Mouse (Mus musculus) hindbrain, embryonic 12.5 days (tissue): Measurements from ENCODE around the gene Ispd. TPM values are rescaled to one million over a fixed set of nuclear protein-coding genes. Genes with fewer than 3 reads are reported as not detected.

Experiments used
- ATAC-seq: fragments of 200-750 bp; cut with Nextera tagmentation; 2 replicates; pipeline ENCODE4 v1.8.0; 2017; ENCODE audit warnings: moderate TSS enrichment; ENCODE audit not compliant: low FRiP score
- H3K27ac ChIP-seq: fragments of 300-500 bp; sonication (generic); 2 replicates; pipeline ENCODE4 v1.5.1; 2016; ENCODE audit warnings: mild to moderate bottlenecking
- H3K27me3 ChIP-seq: fragments of 300-500 bp; sonication (generic); 2 replicates; pipeline ENCODE4 v1.6.1; 2016; ENCODE audit warnings: mild to moderate bottlenecking
- H3K36me3 ChIP-seq: fragments of 300-500 bp; sonication (generic); 2 replicates; pipeline ENCODE4 v1.6.1; 2016; ENCODE audit warnings: mild to moderate bottlenecking
- H3K4me1 ChIP-seq: fragments of 300-500 bp; sonication (generic); 2 replicates; pipeline ENCODE4 v1.6.1; 2016
- H3K4me2 ChIP-seq: fragments of 300-500 bp; sonication (generic); replicated peaks from 2 replicates; pipeline ENCODE4 v1.6.1; 2016; ENCODE audit warnings: mild to moderate bottlenecking
- H3K4me3 ChIP-seq: fragments of 300-500 bp; sonication (generic); 2 replicates; pipeline ENCODE4 v1.5.1; 2016; ENCODE audit warnings: mild to moderate bottlenecking
- H3K9ac ChIP-seq: fragments of 300-500 bp; sonication (generic); 2 replicates; pipeline ENCODE4 v1.6.1; 2016; ENCODE audit warnings: mild to moderate bottlenecking, moderate library complexity
- H3K9me3 ChIP-seq: fragments of 300-500 bp; sonication (generic); replicated peaks from 2 replicates; pipeline ENCODE4 v1.6.1; 2016; ENCODE audit warnings: mild to moderate bottlenecking
- WGBS: fragments of 180-500 bp; shearing (Covaris S2); methylation state at CpG from one replicate; pipeline ENCODE4 v1.1.7; 2016; 5-methylcytosine and 5-hydroxymethylcytosine counted together
- polyA plus RNA-seq: library from polyadenylated mRNA; unstranded; fragments of >200 nt; fragmentation: Nextera tagmentation; extraction: Ambion mirVana; gene quantifications from 2 replicates; pipeline ENCODE4 v1.2.1, GENCODE M21; 2016

The Ispd gene
- polyA plus RNA-seq, 1 experiment from 2014 or later: 12.4 TPM

- H3K9ac ChIP-seq: no peak overlapping the region
- H3K4me2 ChIP-seq: no peak overlapping the region
- no peak overlapping the region for H3K4me3 ChIP-seq
- no peaks in the 10 kb centered on the region for H3K36me3 ChIP-seq
- WGBS: 84% methylated on average over 3 of the region's 3 CpGs
- H3K4me1 ChIP-seq: peaks cover 5% of the 10 kb centered on the region; the same call in 1 of the 2 replicates
- ATAC-seq: no peak
- no peaks in the 10 kb centered on the region for H3K27me3 ChIP-seq
- no peaks in the 10 kb centered on the region for H3K9me3 ChIP-seq
- no peak overlapping the region for H3K27ac ChIP-seq
These were observed 344.0 kb downstream of the Ispd start for GRCm38 (mm10) chr12:36725250-36725649.

- Histone ChIP-seq H3K4me2 (no peak overlapping the region), H3K4me3 (no peak overlapping the region), H3K27me3 (no peaks in the 10 kb centered on the region), H3K4me1 (peaks cover 3% of the 10 kb centered on the region; the same call in 1 of the 2 replicates), H3K9me3 (no peaks in the 10 kb centered on the region), H3K9ac (no peak overlapping the region), H3K36me3 (no peaks in the 10 kb centered on the region), H3K27ac (no peak overlapping the region)
- 83% methylated on average over 1 of the region's 1 CpGs for WGBS
- no peak for ATAC-seq
These were observed 344.8 kb downstream of the Ispd start for GRCm38 (mm10) chr12:36726026-36726425.

- no peaks in the 10 kb centered on the region for H3K36me3 ChIP-seq
- no peaks in the 10 kb centered on the region for H3K9me3 ChIP-seq
- no peak overlapping the region for H3K9ac ChIP-seq
- H3K27ac ChIP-seq: no peak overlapping the region
- no peak overlapping the region for H3K4me2 ChIP-seq
- no peaks in the 10 kb centered on the region for H3K27me3 ChIP-seq
- no peak overlapping the region for H3K4me3 ChIP-seq
- ATAC-seq: no peak
- WGBS: 86% methylated on average over 4 of the region's 4 CpGs
- H3K4me1 ChIP-seq: no peaks in the 10 kb centered on the region
These were observed 352.6 kb downstream of the Ispd start for GRCm38 (mm10) chr12:36733673-36734371.

Other genes with a start within 250 kb of the Ispd start
- gene Ankmy2, start 224.3 kb upstream of the Ispd start, polyA plus RNA-seq: 34.5 and 38.4 TPM in 2 replicates
- 314 and 322 TPM in 2 replicates for gene Bzw2, start 223.4 kb upstream of the Ispd start, polyA plus RNA-seq
- gene Lrrc72, start 128.1 kb upstream of the Ispd start, polyA plus RNA-seq: not detected in 2 replicates
- 17.4 and 17.9 TPM in 2 replicates for gene Sostdc1, start 67.3 kb upstream of the Ispd start, polyA plus RNA-seq
- gene D630036H23Rik, start 731 bp downstream of the Ispd start, polyA plus RNA-seq: 1.2 and 2.0 TPM in 2 replicates